Mouse (Mus musculus) T-cell, adult 2 months (primary cell): ENCODE results near the gene Spred2.
"Not testable (repeated sequence)": the region's sequence is repeated elsewhere in the genome, so short reads cannot be mapped to it uniquely, and the experiment has no call there.

Source experiments
- DNase-seq: peaks from one replicate; pipeline ENCODE4 v3.0.0; 2022; ENCODE audit warnings: low spot score

Gene Spred2

GRCm38 (mm10) chr11:20020720-20021119, 96.5 kb downstream of the Spred2 start:
- no peak for DNase-seq

- no peak for DNase-seq
These were observed 98.3 kb downstream of the Spred2 start for GRCm38 (mm10) chr11:20022462-20022861.

GRCm38 (mm10) chr11:20022911-20023482, 98.8 kb downstream of the Spred2 start:
- DNase-seq: no peak

GRCm38 (mm10) chr11:20025899-20026298, 101.7 kb downstream of the Spred2 start:
- DNase-seq: no peak

- no peak for DNase-seq
These were observed 103.5 kb downstream of the Spred2 start for GRCm38 (mm10) chr11:20027719-20028118.

GRCm38 (mm10) chr11:20028396-20028795, 104.2 kb downstream of the Spred2 start:
- no peak for DNase-seq

GRCm38 (mm10) chr11:20029014-20029413, 104.8 kb downstream of the Spred2 start:
- DNase-seq: no peak

- DNase-seq: not testable (repeated sequence)
These were observed 106.8 kb downstream of the Spred2 start for GRCm38 (mm10) chr11:20030973-20031372.

GRCm38 (mm10) chr11:20031536-20031935, 107.4 kb downstream of the Spred2 start:
- peak; percentile 21 for DNase-seq

GRCm38 (mm10) chr11:20033541-20034160, 109.5 kb downstream of the Spred2 start:
- no peak for DNase-seq

GRCm38 (mm10) chr11:20034337-20034947, 110.3 kb downstream of the Spred2 start:
- DNase-seq: no peak

GRCm38 (mm10) chr11:20035343-20035928, 111.3 kb downstream of the Spred2 start:
- DNase-seq: peak; percentile 39

GRCm38 (mm10) chr11:20035972-20036371, 111.8 kb downstream of the Spred2 start:
- no peak for DNase-seq

- DNase-seq: no peak
These were observed 113.6 kb downstream of the Spred2 start for GRCm38 (mm10) chr11:20037739-20038138.

- no peak for DNase-seq
These were observed 114.5 kb downstream of the Spred2 start for GRCm38 (mm10) chr11:20038723-20039122.

GRCm38 (mm10) chr11:20041164-20041920, 117.2 kb downstream of the Spred2 start:
- no peak for DNase-seq

- DNase-seq: no peak
These were observed 117.9 kb downstream of the Spred2 start for GRCm38 (mm10) chr11:20042106-20042505.

GRCm38 (mm10) chr11:20043256-20043655, 119.1 kb downstream of the Spred2 start:
- no peak for DNase-seq

GRCm38 (mm10) chr11:20045586-20045985, 121.4 kb downstream of the Spred2 start:
- no peak for DNase-seq

GRCm38 (mm10) chr11:20052814-20053536, 128.8 kb downstream of the Spred2 start:
- no peak for DNase-seq

GRCm38 (mm10) chr11:20053951-20054350, 129.8 kb downstream of the Spred2 start:
- no peak for DNase-seq

- no peak for DNase-seq
These were observed 130.4 kb downstream of the Spred2 start for GRCm38 (mm10) chr11:20054617-20055016.
